Mouse (Mus musculus) CD4-positive, CD25-positive, alpha-beta regulatory T cell, adult 9 weeks (primary cell): Measurements from ENCODE around the gene Gm15517. TPM values are rescaled to one million over a fixed set of nuclear protein-coding genes. Genes with fewer than 3 reads are reported as not detected.

ENCODE experiments used
- polyA plus RNA-seq: library from polyadenylated mRNA; unstranded; fragments of 100-300 nt; shearing (Covaris generic); gene quantifications from one replicate; pipeline ENCODE4 v1.2.1, GENCODE M21; 2017

Gene Gm15517
- not detected for polyA plus RNA-seq

GRCm38 (mm10) chr7:44261147-44261546 lies at the start of gene Gm15517:
Gene Gm15517, plus strand, starts transcription at chr7:44261447.

GRCm38 (mm10) chr7:44215645-44216044 lies 45.6 kb upstream of the Gm15517 start, which contains the start of gene Klk1b5:
Gene Klk1b5, plus strand, starts transcription at chr7:44215945.

GRCm38 (mm10) chr7:44225076-44225475 lies 36.2 kb upstream of the Gm15517 start, which contains the start of gene Klk1:
Gene Klk1, plus strand, starts transcription at chr7:44225360.

GRCm38 (mm10) chr7:44235909-44236308 lies 25.3 kb upstream of the Gm15517 start, which contains the start of gene Gm36864:
Gene Gm36864, plus strand, starts transcription at chr7:44236177.

GRCm38 (mm10) chr7:44246055-44246983 lies 14.9 kb upstream of the Gm15517 start, which contains the start of the genes 1700028J19Rik and 2410002F23Rik:
Gene 1700028J19Rik, minus strand, starts transcription at chr7:44246695.
Gene 2410002F23Rik, plus strand, starts transcription at chr7:44246722.

GRCm38 (mm10) chr7:44257278-44257677 lies 4.0 kb upstream of the Gm15517 start, which contains the start of gene Acp4:
Gene Acp4, minus strand, starts transcription at chr7:44257378.

GRCm38 (mm10) chr7:44306516-44307240 lies 45.4 kb downstream of the Gm15517 start, which contains the start of gene Clec11a:
Gene Clec11a, minus strand, starts transcription at chr7:44306902.

GRCm38 (mm10) chr7:44309475-44310284 lies 48.4 kb downstream of the Gm15517 start, which contains the start of gene Shank1:
Gene Shank1, plus strand, starts transcription at chr7:44310253.

Other genes starting within 250 kb of the Gm15517 start
- gene Klk1b26, start 249.3 kb upstream of the Gm15517 start, polyA plus RNA-seq: not detected
- gene Klk1b27, start 209.2 kb upstream of the Gm15517 start, polyA plus RNA-seq: 2.8 TPM
- gene Klk1b21, start 159.1 kb upstream of the Gm15517 start, polyA plus RNA-seq: not detected
- gene Klk1b22, start 148.8 kb upstream of the Gm15517 start, polyA plus RNA-seq: not detected
- not detected for gene Klk1b16, start 124.7 kb upstream of the Gm15517 start, polyA plus RNA-seq
- not detected for gene Klk1b24, start 73.2 kb upstream of the Gm15517 start, polyA plus RNA-seq
- not detected for gene Klk1b3, start 63.3 kb upstream of the Gm15517 start, polyA plus RNA-seq
- not detected for gene Klk1b4, start 54.0 kb upstream of the Gm15517 start, polyA plus RNA-seq
- not detected for gene Klk1b5, start 45.5 kb upstream of the Gm15517 start, polyA plus RNA-seq
- 0.40 TPM for gene Klk1, start 36.1 kb upstream of the Gm15517 start, polyA plus RNA-seq
- gene Gm36864, start 25.3 kb upstream of the Gm15517 start, polyA plus RNA-seq: not detected
- gene 1700028J19Rik, start 14.8 kb upstream of the Gm15517 start, polyA plus RNA-seq: 1.8 TPM
- gene 2410002F23Rik, start 14.7 kb upstream of the Gm15517 start, polyA plus RNA-seq: 202 TPM
- gene Acp4, start 4.1 kb upstream of the Gm15517 start, polyA plus RNA-seq: not detected
- gene Clec11a, start 45.5 kb downstream of the Gm15517 start, polyA plus RNA-seq: 0.21 TPM
- gene Shank1, start 48.8 kb downstream of the Gm15517 start, polyA plus RNA-seq: 0.11 TPM
- 0.10 TPM for gene Syt3, start 122.7 kb downstream of the Gm15517 start, polyA plus RNA-seq
- 0.38 TPM for gene 1700008O03Rik, start 124.4 kb downstream of the Gm15517 start, polyA plus RNA-seq
- not detected for gene Lrrc4b, start 167.6 kb downstream of the Gm15517 start, polyA plus RNA-seq
- not detected for gene Aspdh, start 203.9 kb downstream of the Gm15517 start, polyA plus RNA-seq
- 120 TPM for gene Josd2, start 206.5 kb downstream of the Gm15517 start, polyA plus RNA-seq
- gene Emc10, start 235.1 kb downstream of the Gm15517 start, polyA plus RNA-seq: 132 TPM
- gene Fam71e1, start 235.1 kb downstream of the Gm15517 start, polyA plus RNA-seq: 3.8 TPM